Mouse (Mus musculus) bone marrow macrophage, adult 2 months (primary cell): ENCODE data around the gene Ogfrl1. TPM values are rescaled to one million over a fixed set of nuclear protein-coding genes. Genes with fewer than 3 reads are reported as not detected.

Experiments
- H3K27ac ChIP-seq: 2 replicates; pipeline ENCODE4 v1.5.1; 2012; ENCODE audit warnings: low read depth, low read length; ENCODE audit not compliant: insufficient read depth
- H3K4me1 ChIP-seq: 2 replicates; pipeline ENCODE4 v1.6.1; 2012; ENCODE audit warnings: low read length; ENCODE audit not compliant: control insufficient read depth, insufficient read depth
- H3K4me3 ChIP-seq: 2 replicates; pipeline ENCODE4 v1.5.1; 2012; ENCODE audit warnings: mild to moderate bottlenecking, low read length, moderate library complexity; ENCODE audit not compliant: insufficient read depth
- CTCF ChIP-seq: IDR thresholded peaks from 2 replicates; pipeline ENCODE4 v1.5.1; 2012; ENCODE audit warnings: low read depth, mild to moderate bottlenecking, low read length, moderate library complexity
- POLR2A ChIP-seq: IDR thresholded peaks from 2 replicates; pipeline ENCODE4 v1.6.1; 2012; ENCODE audit warnings: mild to moderate bottlenecking, low read depth, low read length, borderline replicate concordance
- polyA plus RNA-seq: library from polyadenylated mRNA; stranded (reverse); fragments of >200 nt; gene quantifications from 2 replicates; pipeline ENCODE4 v1.2.4, GENCODE M21; 2012; ENCODE audit not compliant: missing spikeins, insufficient read depth, insufficient read length

Ogfrl1 gene
- polyA plus RNA-seq, 1 experiment = 33.2 TPM

GRCm38 (mm10) chr1:23325160-23325559 is 72.4 kb downstream of the Ogfrl1 start:
- no peaks in the 10 kb centered on the region for H3K4me1 ChIP-seq
- no peak overlapping the region for H3K27ac ChIP-seq
- no peak overlapping the region for H3K4me3 ChIP-seq
- no peak for TF ChIP-seq POLR2A
- TF ChIP-seq CTCF = no peak

DNA sequence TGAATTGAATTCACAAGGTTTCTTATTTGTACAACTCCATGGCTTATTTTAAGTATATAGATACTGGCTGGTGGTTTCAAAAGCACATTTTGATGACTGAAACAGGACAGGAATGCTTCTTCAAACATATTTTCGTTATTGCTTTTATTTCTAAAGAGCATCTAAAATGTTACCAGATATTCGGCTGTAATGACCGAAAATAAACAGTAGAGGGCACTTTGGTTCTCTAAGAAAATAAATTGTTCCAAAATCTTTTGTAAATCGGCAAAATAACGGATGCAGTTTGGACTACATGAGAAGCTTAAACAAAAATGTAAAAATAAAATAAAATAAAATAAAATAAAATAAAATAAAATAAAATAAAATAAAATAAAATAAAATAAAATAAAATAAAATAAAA is 73.3 kb downstream of the Ogfrl1 start:
- H3K4me1 ChIP-seq = no peaks in the 10 kb centered on the region
- no peak for TF ChIP-seq CTCF
- no peak for TF ChIP-seq POLR2A

GRCm38 (mm10) chr1:23323286-23323685 is 74.3 kb downstream of the Ogfrl1 start:
- Histone ChIP-seq H3K4me3 (no peak overlapping the region), H3K27ac (no peak overlapping the region), H3K4me1 (no peaks in the 10 kb centered on the region)
- no peak for TF ChIP-seq CTCF

More for the DNA sequence above, 73.3 kb downstream of the Ogfrl1 start:
- no peak overlapping the region for H3K4me3 ChIP-seq
- no peak overlapping the region for H3K27ac ChIP-seq

- H3K27ac ChIP-seq = no peak overlapping the region
Measured at GRCm38 (mm10) chr1:23322208-23322607, 75.4 kb downstream of the Ogfrl1 start.

DNA sequence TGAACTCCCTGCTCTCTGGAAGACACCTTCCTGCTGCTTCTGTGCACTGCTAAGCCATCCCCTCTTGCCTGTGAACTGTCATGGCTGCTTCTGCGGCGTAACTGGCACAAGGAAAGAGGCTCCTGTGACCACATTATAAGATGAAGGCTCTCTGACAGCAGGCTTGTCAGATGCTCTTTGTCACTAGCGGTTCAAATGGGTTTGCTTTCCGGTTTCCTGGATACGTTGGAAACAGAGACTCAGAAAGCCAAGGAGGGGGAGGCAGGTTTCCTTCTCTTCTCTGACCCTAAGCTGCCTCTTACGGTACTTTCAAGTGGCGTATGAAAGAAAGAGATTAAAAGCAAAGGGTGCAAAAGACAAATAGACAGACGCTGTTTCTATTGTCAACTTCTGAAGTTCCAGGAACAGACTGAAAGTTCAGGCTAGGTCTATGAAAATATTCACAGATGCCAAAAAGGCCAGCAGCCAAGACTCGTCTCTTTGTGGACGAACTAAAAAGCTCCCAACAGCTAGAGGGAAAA is 76.2 kb downstream of the Ogfrl1 start:
- no peak overlapping the region for H3K27ac ChIP-seq
- TF ChIP-seq CTCF (no peak), POLR2A (no peak)
- H3K4me3 ChIP-seq = no peak overlapping the region
- H3K4me1 ChIP-seq = no peaks in the 10 kb centered on the region

More at GRCm38 (mm10) chr1:23322208-23322607, 75.4 kb downstream of the Ogfrl1 start:
- H3K4me3 ChIP-seq = no peak overlapping the region
- H3K4me1 ChIP-seq = no peaks in the 10 kb centered on the region
- TF ChIP-seq POLR2A (no peak), CTCF (no peak)

GRCm38 (mm10) chr1:23320591-23321195 is 76.9 kb downstream of the Ogfrl1 start:
- Histone ChIP-seq H3K4me3 (no peak overlapping the region), H3K4me1 (no peaks in the 10 kb centered on the region), H3K27ac (no peak overlapping the region)
- TF ChIP-seq POLR2A (no peak), CTCF (no peak)
